Mouse (Mus musculus): ENCODE measurements at regions not wholly inside any gene's neighbourhood (a gene's known extent, or its start where the extent isn't known, plus 50 kb on each side); places are given as distances from the start of the nearest gene placed in this dataset.

DNA sequence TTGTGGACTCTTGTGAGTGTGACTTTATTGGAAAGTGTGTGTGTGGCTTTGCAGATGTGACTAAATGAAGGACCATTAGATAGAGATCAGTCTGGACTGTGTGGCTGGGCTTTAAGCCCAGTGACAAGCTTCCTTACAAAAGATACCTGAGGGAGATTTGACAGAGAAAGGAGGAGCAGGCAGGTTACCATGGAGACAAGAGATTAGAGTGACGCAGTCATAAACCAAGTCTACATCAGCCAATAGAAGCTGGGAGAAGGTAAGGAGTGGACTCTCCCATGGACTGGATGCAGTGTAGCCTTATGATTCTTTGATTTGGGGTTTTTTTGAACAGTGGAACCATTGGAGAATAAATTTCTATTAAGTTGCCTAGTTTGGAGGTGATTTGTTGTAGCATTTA lies 181.6 kb upstream of the Gm6793 start:
- no peak for DNase-seq

GRCm38 (mm10) chr8:112195880-112196279 lies 181.0 kb upstream of the Gm6793 start:
- no peak for DNase-seq

DNA sequence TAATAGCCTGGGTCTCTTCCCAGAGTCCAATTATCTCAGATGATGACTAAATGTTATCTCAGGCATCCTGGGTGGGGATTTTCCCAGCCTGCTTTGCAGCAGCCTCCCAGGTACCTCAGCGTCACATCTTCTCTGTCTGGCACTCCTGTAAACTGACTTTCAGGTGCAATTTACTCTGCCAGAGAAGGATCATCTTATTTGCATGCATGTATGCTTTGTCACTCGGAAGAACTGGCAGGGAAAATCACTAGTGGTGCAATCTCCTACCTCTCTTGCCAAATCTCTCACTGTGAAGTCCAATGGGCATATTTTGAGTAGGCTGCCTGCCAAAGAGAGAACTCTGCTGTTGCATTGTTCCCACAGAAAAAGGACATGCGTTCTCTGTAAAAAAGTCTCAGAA lies 177.0 kb upstream of the Gm6793 start:
- no peak for DNase-seq

GRCm38 (mm10) chr8:112189698-112190097 lies 174.9 kb upstream of the Gm6793 start:
- DNase-seq: no peak

DNA sequence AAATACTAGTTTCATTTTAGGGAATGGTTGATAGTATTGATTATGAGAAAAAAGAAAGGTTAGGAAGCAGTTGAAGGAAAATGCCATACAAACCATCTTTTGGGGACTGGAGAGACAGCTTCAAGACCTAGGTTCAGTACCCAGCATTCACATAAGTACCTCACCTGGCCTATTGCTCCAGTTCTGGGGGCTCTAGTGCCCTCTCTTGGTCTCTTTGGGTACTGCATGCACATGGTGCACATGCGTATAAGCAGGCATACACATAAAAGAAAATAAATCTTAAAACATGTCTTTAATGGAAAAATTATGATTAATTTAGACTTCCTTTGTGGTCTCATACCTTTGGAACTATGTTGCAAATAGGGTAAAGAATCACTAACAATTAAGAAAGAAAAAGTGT lies 155.3 kb upstream of the Gm6793 start:
- no peak for DNase-seq

GRCm38 (mm10) chr8:112156656-112157055 lies 141.8 kb upstream of the Gm6793 start:
- no peak for DNase-seq

DNA sequence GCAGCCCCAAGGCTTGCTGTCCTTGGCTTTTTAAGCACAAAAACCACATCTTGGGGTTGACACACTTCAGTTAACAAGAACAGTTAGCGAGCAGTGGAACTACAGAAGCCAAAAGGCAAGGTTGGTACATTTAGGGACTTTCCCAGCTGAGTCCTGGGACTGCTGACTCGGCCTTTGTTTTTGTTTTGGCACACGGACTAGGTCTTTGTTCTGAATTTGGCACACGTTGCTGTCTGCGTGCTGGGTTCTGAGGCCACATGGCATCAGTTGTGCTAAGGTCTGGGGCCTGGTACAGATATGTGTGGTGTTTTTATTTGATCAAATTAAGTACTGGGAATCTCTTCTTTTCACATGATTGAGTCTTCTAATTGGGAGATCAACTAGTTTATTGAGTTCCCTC lies 124.1 kb upstream of the Gm6793 start:
- DNase-seq: peak; percentile 10

DNA sequence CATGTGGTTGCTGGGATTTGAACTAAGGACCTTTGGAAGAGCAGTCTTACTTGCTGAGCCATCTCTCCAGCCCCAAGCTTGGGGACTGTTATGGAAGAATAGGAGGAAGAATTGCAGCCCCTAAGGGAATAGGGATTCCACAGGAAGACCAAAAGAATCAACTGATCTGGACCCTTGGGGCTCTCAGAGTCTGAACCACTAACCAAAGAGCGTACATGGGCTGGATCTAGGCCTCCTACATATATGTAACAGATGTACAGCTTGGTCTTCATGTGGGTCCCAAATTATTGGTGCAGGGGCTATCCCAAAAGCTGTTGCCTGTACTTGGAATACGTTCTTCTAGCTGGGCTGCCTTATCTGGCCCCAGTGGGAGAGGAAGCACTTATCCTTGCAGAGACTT lies 115.4 kb upstream of the Gm6793 start:
- DNase-seq: no peak

- peak; percentile 70 for DNase-seq
These were observed 114.1 kb upstream of the Gm6793 start for GRCm38 (mm10) chr8:112128833-112129518.

- DNase-seq: no peak
These were observed 97.1 kb upstream of the Gm6793 start for GRCm38 (mm10) chr8:112111950-112112349.

DNA sequence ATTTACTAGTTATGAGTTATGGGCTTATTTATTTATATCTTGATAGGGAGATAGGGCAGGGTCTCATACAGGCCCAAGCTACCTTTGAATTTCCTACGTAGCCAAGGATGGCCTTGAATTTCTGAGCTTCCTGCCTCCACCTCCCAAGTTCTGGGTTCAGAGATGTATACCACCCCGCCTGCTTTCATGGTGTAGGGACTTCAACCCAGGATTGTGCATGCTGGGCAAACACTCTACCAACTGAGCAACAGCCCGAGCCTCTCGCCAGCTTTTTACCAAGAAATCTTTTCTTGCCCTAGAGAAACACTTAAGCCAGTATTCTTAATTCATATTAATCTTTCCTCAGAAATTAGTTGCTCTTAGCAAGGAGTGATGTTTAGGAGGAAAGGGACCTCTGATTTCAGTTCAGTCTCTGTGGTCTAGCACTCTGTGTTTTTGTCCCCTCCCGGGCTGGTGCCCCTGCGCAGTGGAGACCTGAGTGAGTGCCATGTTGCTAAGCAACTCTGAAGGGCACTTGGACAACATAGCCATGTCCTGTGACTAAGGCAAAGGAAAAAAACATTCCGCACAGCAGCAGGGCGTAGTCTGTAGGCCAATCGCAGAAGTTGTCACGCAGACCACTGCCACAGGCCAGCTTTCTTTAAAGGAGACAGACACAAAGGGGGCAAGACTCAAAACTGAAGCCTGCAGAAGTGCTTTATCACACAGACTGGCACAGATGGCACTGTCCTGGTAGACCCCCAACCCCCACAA lies 83.2 kb upstream of the Gm6793 start:
- DNase-seq: peak; percentile 76

DNA sequence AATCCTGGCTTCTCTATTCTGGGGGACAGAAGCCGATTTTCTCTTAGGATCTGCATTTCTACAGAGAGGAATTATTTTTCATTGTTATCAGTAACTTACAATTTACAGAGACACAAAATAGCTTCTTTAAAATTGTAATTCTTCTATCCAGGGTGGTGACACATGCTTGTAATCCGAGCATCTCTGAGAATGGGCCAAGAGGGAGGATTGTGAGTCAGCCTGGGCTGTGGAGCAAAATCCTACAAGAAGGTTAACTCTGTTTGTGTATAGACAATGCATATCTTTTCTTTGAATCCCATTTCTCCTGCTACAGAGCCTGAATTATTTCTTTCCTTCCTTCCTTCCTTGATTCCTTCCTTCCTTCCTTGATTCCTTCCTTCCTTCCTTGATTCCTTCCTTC lies 80.0 kb upstream of the Gm6793 start:
- DNase-seq: no peak

DNA sequence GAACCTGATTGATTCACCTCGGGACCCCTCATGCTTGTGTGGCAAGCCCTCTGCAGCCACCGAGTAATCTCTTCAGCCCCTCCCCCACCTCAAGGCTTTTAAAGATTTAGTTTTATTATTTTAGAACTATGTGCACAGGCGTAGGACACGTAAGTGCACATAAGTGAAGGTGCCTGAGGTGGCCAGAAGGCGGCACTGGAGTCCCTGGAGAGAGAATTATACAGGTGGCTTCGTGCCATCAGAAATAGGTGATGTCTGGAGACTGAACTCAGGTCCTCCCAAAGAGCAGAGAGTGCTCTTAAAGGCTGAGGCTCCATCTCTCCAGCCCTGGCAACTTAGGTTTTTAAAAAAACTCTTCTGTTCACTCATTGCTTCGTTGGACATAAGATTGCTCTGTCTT lies 78.7 kb upstream of the Gm6793 start:
- DNase-seq: peak; percentile 10

DNA sequence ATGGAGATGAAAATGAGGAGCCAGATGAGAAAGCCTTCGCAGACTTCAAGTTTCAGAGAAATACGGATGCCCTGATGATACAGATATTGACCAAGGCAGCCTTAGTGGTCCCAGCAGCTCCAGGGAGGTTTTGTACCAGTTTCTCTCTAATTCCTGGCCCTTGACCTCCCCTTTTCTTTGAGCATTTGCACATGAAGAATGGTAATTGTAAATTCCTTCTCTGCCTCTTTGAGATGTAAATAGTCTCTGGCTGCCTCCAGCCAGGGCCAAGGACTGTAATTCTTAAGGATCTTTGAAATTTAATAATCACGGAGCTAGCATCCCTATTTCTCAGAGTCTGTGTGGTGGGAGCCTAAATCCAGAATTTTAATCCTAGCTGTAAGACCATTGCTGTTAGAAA lies 78.0 kb upstream of the Gm6793 start:
- no peak for DNase-seq

DNA sequence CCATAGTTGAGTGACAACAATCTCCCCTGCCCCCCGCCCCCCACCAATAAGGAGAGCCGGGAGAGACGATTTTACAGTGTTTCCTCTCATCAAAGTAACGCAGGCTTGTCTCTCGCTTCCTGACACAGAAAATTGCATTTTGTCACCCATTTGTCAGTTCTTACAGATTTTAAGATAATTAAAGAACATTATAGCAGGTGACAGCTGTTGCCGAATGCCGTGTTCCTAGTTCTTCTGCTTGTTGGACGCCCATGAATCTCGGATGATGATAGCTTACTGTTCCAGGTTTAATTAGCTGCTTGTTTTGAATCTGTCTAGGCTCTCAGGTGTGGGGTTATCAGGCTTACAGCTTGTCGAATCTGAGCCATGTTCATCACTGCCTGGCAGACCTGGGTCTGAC lies 63.8 kb upstream of the Gm6793 start:
- no peak for DNase-seq

GRCm38 (mm10) chr8:112072205-112072604 lies 57.4 kb upstream of the Gm6793 start:
- no peak for DNase-seq

- no peak for DNase-seq
These were observed 55.4 kb upstream of the Gm6793 start for GRCm38 (mm10) chr8:112070251-112070650.
